Mouse (Mus musculus) MEL (cell line): ENCODE measurements around the gene Osm. TPM values are rescaled to one million over a fixed set of nuclear protein-coding genes. Genes with fewer than 3 reads are reported as not detected.
A peak's percentile ranks its signal among the peaks of the same experiment; 100 is the strongest.

ENCODE experiments used
- DNase-seq: peaks from one replicate; pipeline ENCODE4 v3.0.0; 2011; ENCODE audit warnings: low read depth, low spot score
- H3K27ac ChIP-seq: 2 replicates; pipeline ENCODE4 v1.5.1; 2012; ENCODE audit warnings: low read depth, mild to moderate bottlenecking, control low read depth, low read length, moderate library complexity; ENCODE audit not compliant: control insufficient read depth
- H3K27me3 ChIP-seq, 2 experiments: fragments of 150-350 bp in 1 of 2; sonication (generic) in 1 of 2; 2 replicates each; pipeline ENCODE4 v1.6.1; 2012; ENCODE audit warnings: low read length in 2 of 2, mild to moderate bottlenecking in 2 of 2, improper control_type of control experiment in 1 of 2, moderate library complexity in 1 of 2; ENCODE audit not compliant: insufficient read depth in 2 of 2, control insufficient read depth in 1 of 2
- H3K36me3 ChIP-seq, 2 experiments: 2 replicates each; pipeline ENCODE4 v1.6.1; 2012 to 2014; ENCODE audit warnings: low read length in 2 of 2, improper control_type of control experiment in 1 of 2, inconsistent platforms in 1 of 2, mild to moderate bottlenecking in 1 of 2; ENCODE audit not compliant: insufficient read depth in 2 of 2, control insufficient read depth in 1 of 2
- H3K4me1 ChIP-seq, 2 experiments: fragments of 150-350 bp in 1 of 2; sonication (generic) in 1 of 2; 2 replicates each; pipeline ENCODE4 v1.6.1; 2012; ENCODE audit warnings: low read length in 2 of 2, improper control_type of control experiment in 1 of 2, mild to moderate bottlenecking in 1 of 2; ENCODE audit not compliant: insufficient read depth in 2 of 2, control insufficient read depth in 1 of 2
- H3K4me3 ChIP-seq, 2 experiments: fragments of 150-350 bp in 1 of 2; sonication (generic) in 1 of 2; 2 replicates each; pipeline ENCODE4 v1.5.1; 2012; ENCODE audit warnings: low read depth in 2 of 2, low read length in 2 of 2, mild to moderate bottlenecking in 2 of 2, moderate library complexity in 2 of 2, control low read depth in 1 of 2, improper control_type of control experiment in 1 of 2; ENCODE audit not compliant: control insufficient read depth in 1 of 2, insufficient read depth in 1 of 2
- H3K79me2 ChIP-seq: 2 replicates; pipeline ENCODE4 v1.6.1; 2012; ENCODE audit warnings: mild to moderate bottlenecking, low read length, moderate library complexity; ENCODE audit not compliant: control insufficient read depth, poor library complexity, insufficient read depth
- H3K9ac ChIP-seq: 2 replicates; pipeline ENCODE4 v1.6.1; 2012; ENCODE audit warnings: low read depth, mild to moderate bottlenecking, control low read depth, low read length, moderate library complexity; ENCODE audit not compliant: control insufficient read depth, poor library complexity, severe bottlenecking
- H3K9me3 ChIP-seq: fragments of 150-350 bp; sonication (generic); replicated peaks from 2 replicates; pipeline ENCODE4 v1.6.1; 2012; ENCODE audit warnings: mild to moderate bottlenecking, low read length, improper control_type of control experiment, moderate library complexity; ENCODE audit not compliant: insufficient read depth
- BHLHE40 ChIP-seq: IDR thresholded peaks from 2 replicates; pipeline ENCODE4 v1.6.1; 2012; ENCODE audit warnings: low read depth, mild to moderate bottlenecking, inconsistent platforms, low read length, improper control_type of control experiment, borderline replicate concordance
- CHD2 ChIP-seq: IDR thresholded peaks from 2 replicates; pipeline ENCODE4 v1.6.1; 2011; ENCODE audit warnings: low read length, improper control_type of control experiment
- CTCF ChIP-seq, 3 experiments: IDR thresholded peaks in 2 of 3; conservative IDR thresholded peaks in 1 of 3; 2 replicates each; pipeline ENCODE4 v1.5.1; 2011 to 2012; ENCODE audit warnings: low read length in 3 of 3, low read depth in 2 of 3, mild to moderate bottlenecking in 2 of 3, improper control_type of control experiment in 1 of 3, inconsistent platforms in 1 of 3, mixed read lengths in 1 of 3, moderate library complexity in 1 of 3; ENCODE audit not compliant: control insufficient read depth in 1 of 3, insufficient read depth in 1 of 3, poor library complexity in 1 of 3, severe bottlenecking in 1 of 3
- EP300 ChIP-seq, 2 experiments: IDR thresholded peaks; 2 replicates each; pipeline ENCODE4 v1.6.1; 2011; ENCODE audit warnings: improper control_type of control experiment in 2 of 2, low read length in 2 of 2, low read depth in 1 of 2, mild to moderate bottlenecking in 1 of 2
- ETS1 ChIP-seq: IDR thresholded peaks from 2 replicates; pipeline ENCODE4 v1.6.1; 2012; ENCODE audit warnings: low read depth, mild to moderate bottlenecking, inconsistent platforms, low read length, improper control_type of control experiment, moderate library complexity
- GABPA ChIP-seq: IDR thresholded peaks from 2 replicates; pipeline ENCODE4 v1.6.1; 2012; ENCODE audit warnings: low read depth, mild to moderate bottlenecking, inconsistent platforms, low read length, improper control_type of control experiment, moderate library complexity
- GATA1 ChIP-seq: IDR thresholded peaks from 2 replicates; pipeline ENCODE4 v1.6.1; 2011; ENCODE audit warnings: low read depth, low read length, improper control_type of control experiment
- HCFC1 ChIP-seq: IDR thresholded peaks from 2 replicates; pipeline ENCODE4 v1.6.1; 2012; ENCODE audit warnings: low read depth, mild to moderate bottlenecking, inconsistent platforms, low read length, improper control_type of control experiment, moderate library complexity
- MAFK ChIP-seq: IDR thresholded peaks from 2 replicates; pipeline ENCODE4 v1.6.1; 2011; ENCODE audit warnings: low read depth, mild to moderate bottlenecking, low read length, improper control_type of control experiment, borderline replicate concordance
- MAX ChIP-seq: IDR thresholded peaks from 2 replicates; pipeline ENCODE4 v1.6.1; 2011; ENCODE audit warnings: low read length, improper control_type of control experiment
- MAZ ChIP-seq: IDR thresholded peaks from 2 replicates; pipeline ENCODE4 v1.6.1; 2012; ENCODE audit warnings: low read depth, mild to moderate bottlenecking, inconsistent platforms, low read length, improper control_type of control experiment
- MEF2A ChIP-seq: IDR thresholded peaks from 2 replicates; pipeline ENCODE4 v1.6.1; 2014; ENCODE audit warnings: low read depth, mild to moderate bottlenecking, inconsistent platforms, low read length, improper control_type of control experiment; ENCODE audit not compliant: poor library complexity, insufficient replicate concordance, severe bottlenecking; ENCODE audit errors: extremely low read depth
- MXI1 ChIP-seq: IDR thresholded peaks from 2 replicates; pipeline ENCODE4 v1.6.1; 2011; ENCODE audit warnings: mild to moderate bottlenecking, low read depth, low read length, improper control_type of control experiment
- MYB ChIP-seq: IDR thresholded peaks from 2 replicates; pipeline ENCODE4 v1.6.1; 2011; ENCODE audit warnings: mild to moderate bottlenecking, low read depth, low read length, improper control_type of control experiment
- MYC ChIP-seq: IDR thresholded peaks from 2 replicates; pipeline ENCODE4 v1.6.1; 2011; ENCODE audit warnings: low read depth, mild to moderate bottlenecking, low read length, improper control_type of control experiment, moderate library complexity
- NELFE ChIP-seq: IDR thresholded peaks from 2 replicates; pipeline ENCODE4 v1.6.1; 2011; ENCODE audit warnings: low read depth, low read length, improper control_type of control experiment
- POLR2A ChIP-seq, 2 experiments: IDR thresholded peaks; 2 replicates each; pipeline ENCODE4 v1.6.1; 2011 to 2012; ENCODE audit warnings: low read length in 2 of 2, mild to moderate bottlenecking in 2 of 2, control low read depth in 1 of 2, improper control_type of control experiment in 1 of 2, low read depth in 1 of 2, moderate library complexity in 1 of 2; ENCODE audit not compliant: control insufficient read depth in 1 of 2, insufficient read depth in 1 of 2, poor library complexity in 1 of 2
- POLR2AphosphoS2 ChIP-seq: IDR thresholded peaks from 2 replicates; pipeline ENCODE4 v1.6.1; 2011; ENCODE audit warnings: low read length, improper control_type of control experiment
- POLR2AphosphoS5 ChIP-seq: IDR thresholded peaks from 2 replicates; pipeline ENCODE4 v1.6.1; 2012; ENCODE audit warnings: low read depth, borderline replicate concordance, mild to moderate bottlenecking, inconsistent platforms, low read length, moderate library complexity, mixed read lengths
- RCOR1 ChIP-seq: IDR thresholded peaks from 2 replicates; pipeline ENCODE4 v1.6.1; 2012; ENCODE audit warnings: low read depth, mild to moderate bottlenecking, inconsistent platforms, low read length, improper control_type of control experiment
- TAL1 ChIP-seq: IDR thresholded peaks from 2 replicates; pipeline ENCODE4 v1.6.1; 2012; ENCODE audit warnings: mild to moderate bottlenecking, inconsistent platforms, low read length, moderate library complexity, mixed read lengths
- TCF12 ChIP-seq: IDR thresholded peaks from 2 replicates; pipeline ENCODE4 v1.6.1; 2014; ENCODE audit warnings: low read depth, mild to moderate bottlenecking, inconsistent platforms, low read length, improper control_type of control experiment, moderate library complexity
- UBTF ChIP-seq: IDR thresholded peaks from 2 replicates; pipeline ENCODE4 v1.6.1; 2012; ENCODE audit warnings: low read depth, mild to moderate bottlenecking, inconsistent platforms, low read length, improper control_type of control experiment, moderate library complexity, borderline replicate concordance; ENCODE audit not compliant: insufficient read depth
- USF1 ChIP-seq: IDR thresholded peaks from 2 replicates; pipeline ENCODE4 v1.6.1; 2014; ENCODE audit warnings: low read depth, mild to moderate bottlenecking, inconsistent platforms, low read length, improper control_type of control experiment, moderate library complexity
- USF2 ChIP-seq, 2 experiments: IDR thresholded peaks; 2 replicates each; pipeline ENCODE4 v1.6.1; 2011 to 2012; ENCODE audit warnings: improper control_type of control experiment in 2 of 2, low read length in 2 of 2, borderline replicate concordance in 1 of 2, inconsistent platforms in 1 of 2, low read depth in 1 of 2, mild to moderate bottlenecking in 1 of 2; ENCODE audit not compliant: insufficient read depth in 1 of 2
- ZC3H11A ChIP-seq: IDR thresholded peaks from 2 replicates; pipeline ENCODE4 v1.6.1; 2012; ENCODE audit warnings: low read depth, mild to moderate bottlenecking, inconsistent platforms, low read length, improper control_type of control experiment
- ZKSCAN1 ChIP-seq: IDR thresholded peaks from 2 replicates; pipeline ENCODE4 v1.6.1; 2012; ENCODE audit warnings: low read depth, mild to moderate bottlenecking, inconsistent platforms, low read length, improper control_type of control experiment, moderate library complexity
- ZNF384 ChIP-seq: IDR thresholded peaks from 2 replicates; pipeline ENCODE4 v1.6.1; 2012; ENCODE audit warnings: low read depth, mild to moderate bottlenecking, inconsistent platforms, low read length, improper control_type of control experiment
- polyA plus RNA-seq, 2 experiments: library from polyadenylated mRNA; stranded (reverse) in 1 of 2; unstranded in 1 of 2; fragments of >175 nt in 1 of 2; fragments of >200 nt in 1 of 2; gene quantifications; 2 replicates each; pipeline versions ENCODE4 v1.2.1 to v1.2.4; 2012; ENCODE audit warnings: low replicate concordance in 2 of 2, low read depth in 1 of 2; ENCODE audit not compliant: insufficient read length in 2 of 2, insufficient read depth in 1 of 2, missing spikeins in 1 of 2
- total RNA-seq: library from RNA; depleted of rRNA; stranded (reverse); fragments of 300-350 nt; gene quantifications from 2 replicates; pipeline ENCODE4 v1.2.3, GENCODE M21; 2012

Gene Osm
- total and polyA plus RNA-seq, 3 experiments = 10.6 to 15.4 TPM; not detected in 1

DNA sequence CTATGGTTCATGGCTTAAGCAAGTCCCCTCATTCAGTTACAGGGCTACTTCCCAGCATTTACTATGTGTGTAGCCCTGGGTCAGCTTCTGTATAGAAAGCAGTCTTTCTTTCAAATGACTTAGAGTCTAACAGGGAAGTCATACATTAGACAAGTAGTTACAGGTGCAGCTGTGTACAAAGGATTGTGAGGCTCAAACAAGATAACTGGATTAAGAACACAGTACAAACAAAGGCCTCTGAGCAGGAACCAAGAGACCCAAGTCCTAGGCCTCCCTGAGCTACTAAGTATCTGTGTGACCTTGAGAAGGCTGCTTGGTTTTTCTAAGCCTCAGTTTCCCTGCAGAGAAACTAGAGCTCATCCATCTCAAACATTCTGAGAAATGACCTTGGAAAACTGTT lies 42.8 kb upstream of the Osm start:
- Histone ChIP-seq H3K36me3 (no peaks in the 10 kb centered on the region; a peak in 1 of 4 replicates), H3K9ac (no peak overlapping the region), H3K79me2 (no peaks in the 10 kb centered on the region), H3K4me3 (no peak overlapping the region), H3K27ac (no peak overlapping the region), H3K9me3 (no peaks in the 10 kb centered on the region), H3K4me1 (no peaks in the 10 kb centered on the region), H3K27me3 (no peaks in the 10 kb centered on the region)
- TF ChIP-seq MYB (no peak), POLR2AphosphoS2 (no peak), USF2 (IDR thresholded peaks at IDR 0.05; ENCODE audit: borderline replicate concordance in 1 of 2, insufficient read depth in 1 of 2, low read depth in 1 of 2, low read length in 2 of 2) (no peak), ETS1 (no peak), POLR2A (IDR thresholded peaks at IDR 0.05; ENCODE audit: control insufficient read depth in 1 of 2, insufficient read depth in 1 of 2, low read depth in 1 of 2, low read length in 2 of 2, poor library complexity in 1 of 2) (no peak), NELFE (no peak), TCF12 (no peak), CHD2 (no peak), ZC3H11A (no peak), MAFK (no peak), ZNF384 (no peak), HCFC1 (no peak), TAL1 (no peak), MAZ (no peak), CTCF (IDR thresholded peaks at IDR 0.05 in 2 of 3, conservative IDR thresholded peaks at IDR 0.05 in 1 of 3; ENCODE audit: control insufficient read depth in 1 of 3, insufficient read depth in 1 of 3, low read depth in 2 of 3, low read length in 3 of 3, poor library complexity in 1 of 3, severe bottlenecking in 1 of 3) (no peak), POLR2AphosphoS5 (no peak), RCOR1 (no peak), BHLHE40 (no peak), MEF2A (no peak)
- DNase-seq = no peak

DNA sequence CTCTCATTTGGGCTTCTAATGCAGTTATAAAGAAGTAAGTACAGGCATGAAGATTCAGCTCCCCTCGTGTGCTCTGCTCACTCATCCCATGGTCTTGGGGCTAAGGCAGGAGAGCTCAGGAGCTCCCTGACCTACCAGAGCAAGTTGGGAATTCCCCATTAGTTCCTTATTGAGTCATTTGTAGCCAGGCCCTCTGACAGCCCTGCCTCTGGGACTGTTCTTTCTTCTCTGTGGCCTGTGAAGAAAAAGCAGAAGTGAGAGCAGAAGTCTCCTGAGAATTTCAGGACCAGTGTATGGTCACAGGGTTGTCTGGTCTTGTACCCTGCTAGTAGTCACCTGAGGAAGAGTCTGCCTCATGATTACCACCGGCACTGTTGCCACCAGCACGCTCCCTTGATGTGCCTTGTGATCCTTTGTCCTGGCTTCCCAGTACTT lies 40.6 kb upstream of the Osm start:
- no peak overlapping the region for H3K4me3 ChIP-seq
- TF ChIP-seq ZC3H11A = no peak
- TF ChIP-seq USF1 = no peak
- TF ChIP-seq MAFK = no peak
- TF ChIP-seq MAX = no peak
- no peak for TF ChIP-seq BHLHE40
- no peak for TF ChIP-seq GABPA
- no peak for TF ChIP-seq EP300 (IDR thresholded peaks at IDR 0.05; ENCODE audit: low read depth in 1 of 2, low read length in 2 of 2)
- no peak for TF ChIP-seq ZNF384
- no peak for TF ChIP-seq GATA1
- no peak for TF ChIP-seq MYC
- TF ChIP-seq MYB = no peak
- TF ChIP-seq MAZ = no peak
- TF ChIP-seq TAL1 = no peak
- no peak for TF ChIP-seq MXI1
- TF ChIP-seq ZKSCAN1 = no peak
- TF ChIP-seq UBTF = no peak
- TF ChIP-seq, all 39 proteins: peak for 0
- Histone ChIP-seq H3K27me3 (no peaks in the 10 kb centered on the region), H3K9ac (no peak overlapping the region), H3K4me1 (no peaks in the 10 kb centered on the region), H3K36me3 (no peaks in the 10 kb centered on the region; a peak in 1 of 4 replicates), H3K79me2 (no peaks in the 10 kb centered on the region), H3K27ac (no peak overlapping the region), H3K9me3 (no peaks in the 10 kb centered on the region)
- DNase-seq = peak; percentile 59
